In genomic region chr9:61946623-61947401, GRCm38 (mm10) we compare ENCODE assay signal across 8 mouse cellular contexts. TPM values are rescaled to one million over a fixed set of nuclear protein-coding genes. Genes with fewer than 3 reads are reported as not detected.
DNase-seq lines count a peak whose midpoint lies in the region; ATAC-seq and TF ChIP-seq lines count a peak whose summit lies in the region.

Gene Kif23, minus strand, starts transcription at chr9:61946774.

- peak within 1 kb of the TSS; percentile 99 for H3K4me2 ChIP-seq in embryonic facial prominence, embryonic 15.5 days (replicated peaks)
- H3K4me2 ChIP-seq in kidney, embryonic 14.5 days (replicated peaks; ENCODE audit: low read depth, low read length), result peak within 1 kb of the TSS; percentile 89
- H3K4me2 ChIP-seq in limb, embryonic 15.5 days, result peak within 1 kb of the TSS; percentile 99

- peak within 1 kb of the TSS; percentile 82 for H3K4me3 ChIP-seq in bone marrow, adult 2 months (replicated peaks; ENCODE audit: control insufficient read depth, low read depth, low read length)
- peak within 1 kb of the TSS; percentile 82 for H3K4me3 ChIP-seq in embryonic facial prominence, embryonic 15.5 days (replicated peaks)
- peak within 1 kb of the TSS; percentile 90 for H3K4me3 ChIP-seq in kidney, embryonic 14.5 days (ENCODE audit: low read length)
- peak within 1 kb of the TSS; percentile 73 for H3K4me3 ChIP-seq in limb, embryonic 15.5 days

- DNase-seq in 416B (ENCODE audit: low read depth), result peak; percentile 97
- peak; percentile 94 to 95 for DNase-seq in heart, adult 9 months (ENCODE audit: low spot score in 2 of 2)
- peak; percentile 97 to 98 for DNase-seq in monocyte, adult 2 months (ENCODE audit: low read depth in 1 of 2, low spot score in 2 of 2)
- peak; percentile 96 to 97 for DNase-seq in spleen, postnatal 36 days (ENCODE audit: low spot score in 2 of 2)

- no peaks in the 10 kb centered on the region; the same call in 1 of the 2 replicates for H3K36me3 ChIP-seq in embryonic facial prominence, embryonic 15.5 days
- peaks cover 17% of the 10 kb centered on the region; the same call in 1 of the 2 replicates for H3K36me3 ChIP-seq in kidney, embryonic 14.5 days (ENCODE audit: control insufficient read depth, insufficient read depth, low read length)
- no peaks in the 10 kb centered on the region; the same call in 1 of the 2 replicates for H3K36me3 ChIP-seq in limb, embryonic 15.5 days

- H3K27ac ChIP-seq in bone marrow, adult 2 months (ENCODE audit: control insufficient read depth, insufficient read depth, low read depth, low read length, poor library complexity), result peak within 1 kb of the TSS; percentile 78
- H3K27ac ChIP-seq in embryonic facial prominence, embryonic 15.5 days (replicated peaks), result peak within 1 kb of the TSS; percentile 58; the same call in 1 of the 2 replicates
- H3K27ac ChIP-seq in kidney, embryonic 14.5 days (ENCODE audit: low read depth, low read length), result peak within 1 kb of the TSS; percentile 70; the same call in 1 of the 2 replicates
- peak within 1 kb of the TSS; percentile 69 for H3K27ac ChIP-seq in limb, embryonic 15.5 days

- H3K9ac ChIP-seq in embryonic facial prominence, embryonic 15.5 days, result peak within 1 kb of the TSS; percentile 73
- H3K9ac ChIP-seq in kidney, embryonic 14.5 days (ENCODE audit: low read depth, low read length), result peak within 1 kb of the TSS; percentile 86
- peak within 1 kb of the TSS; percentile 65 for H3K9ac ChIP-seq in limb, embryonic 15.5 days

- H3K27me3 ChIP-seq in embryonic facial prominence, embryonic 15.5 days, result no peaks in the 10 kb centered on the region
- no peaks in the 10 kb centered on the region for H3K27me3 ChIP-seq in kidney, embryonic 14.5 days (ENCODE audit: control insufficient read depth, insufficient read depth, low read length)
- no peaks in the 10 kb centered on the region for H3K27me3 ChIP-seq in limb, embryonic 15.5 days

- peak; percentile 95 for ATAC-seq in embryonic facial prominence, embryonic 15.5 days (ENCODE audit: insufficient number of reproducible peaks, low FRiP score, low TSS enrichment, low read depth)
- peak; percentile 96 for ATAC-seq in kidney, embryonic 14.5 days (ENCODE audit: low FRiP score, low TSS enrichment)
- ATAC-seq in limb, embryonic 15.5 days (ENCODE audit: insufficient number of reproducible peaks, low FRiP score, low TSS enrichment, low read depth), result peak; percentile 91

- peak; percentile 94 for TF ChIP-seq POLR2A in bone marrow, adult 2 months (IDR thresholded peaks at IDR 0.05; ENCODE audit: borderline replicate concordance, control insufficient read depth, low read depth, low read length)

- H3K9me3 ChIP-seq in embryonic facial prominence, embryonic 15.5 days (replicated peaks), result no peaks in the 10 kb centered on the region
- no peaks in the 10 kb centered on the region for H3K9me3 ChIP-seq in kidney, embryonic 14.5 days (ENCODE audit: control insufficient read depth, low read length)
- H3K9me3 ChIP-seq in limb, embryonic 15.5 days, result no peaks in the 10 kb centered on the region

- H3K4me1 ChIP-seq in bone marrow, adult 2 months (ENCODE audit: control insufficient read depth, insufficient read depth, low read length), result no peaks in the 10 kb centered on the region
- H3K4me1 ChIP-seq in embryonic facial prominence, embryonic 15.5 days, result peaks cover 16% of the 10 kb centered on the region; the same call in 1 of the 2 replicates
- H3K4me1 ChIP-seq in kidney, embryonic 14.5 days (ENCODE audit: control insufficient read depth, insufficient read depth, low read length), result 0 out of 2 replicates have a peak, but pooled peaks cover 3% of the 10 kb centered on the region
- H3K4me1 ChIP-seq in limb, embryonic 15.5 days, result peaks cover 14% of the 10 kb centered on the region

- peak; percentile 66 for TF ChIP-seq CTCF in bone marrow, adult 2 months (IDR thresholded peaks at IDR 0.05; ENCODE audit: control insufficient read depth, insufficient read depth, low read length)

- under 1% methylated on average over 44 of the region's 44 CpGs for WGBS in bone marrow, adult 2 months
- under 1% methylated on average over 44 of the region's 44 CpGs for WGBS in embryonic facial prominence, embryonic 15.5 days
- under 1% methylated on average over 44 of the region's 44 CpGs for WGBS in kidney, embryonic 14.5 days
- under 1% methylated on average over 44 of the region's 44 CpGs for WGBS in limb, embryonic 15.5 days

RNA-seq across cellular contexts. Expression of gene Kif23, which starts in this region (rescaled TPM):
- polyA plus RNA-seq in bone marrow, adult 2 months (2011; ENCODE audit: insufficient read depth, insufficient read length, low replicate concordance, missing spikeins), result 70.7 and 90.6 TPM in 2 replicates
- polyA plus RNA-seq in embryonic facial prominence, embryonic 15.5 days (2015; fragmentation: Nextera tagmentation; extraction: Ambion mirVana), result 82.9 and 92.3 TPM in 2 replicates
- polyA plus RNA-seq in kidney, embryonic 14.5 days (2014; fragmentation: Nextera tagmentation; extraction: Ambion mirVana), result 94.6 and 128 TPM in 2 replicates
- 91.2 and 92.0 TPM in 2 replicates for polyA plus RNA-seq in limb, embryonic 15.5 days (2015; fragmentation: Nextera tagmentation; extraction: Ambion mirVana)

Comparison
In these comparisons a context has a peak if more than half of its experiments do, and no peak if none do; other contexts are left out.
1. Peak in every context shown above with its lines: DNase-seq, ATAC-seq, H3K4me3 ChIP-seq and H3K27ac ChIP-seq.